Mouse (Mus musculus) embryonic facial prominence, embryonic 12.5 days (tissue): ENCODE data around the gene Nrg4. TPM values are rescaled to one million over a fixed set of nuclear protein-coding genes. Genes with fewer than 3 reads are reported as not detected.

Source experiments
- ATAC-seq: fragments of 200-750 bp; cut with Nextera tagmentation; 2 replicates; pipeline ENCODE4 v1.8.0; 2017; ENCODE audit not compliant: insufficient number of reproducible peaks, insufficient read depth, low FRiP score, low TSS enrichment
- H3K27ac ChIP-seq: fragments of 300-500 bp; sonication (generic); 2 replicates; pipeline ENCODE4 v1.5.1; 2016; ENCODE audit warnings: mild to moderate bottlenecking
- H3K27me3 ChIP-seq: fragments of 300-500 bp; sonication (generic); 2 replicates; pipeline ENCODE4 v1.6.1; 2016; ENCODE audit warnings: mild to moderate bottlenecking, moderate library complexity
- H3K36me3 ChIP-seq: fragments of 300-500 bp; sonication (generic); 2 replicates; pipeline ENCODE4 v1.6.1; 2016; ENCODE audit warnings: mild to moderate bottlenecking
- H3K4me1 ChIP-seq: fragments of 300-500 bp; sonication (generic); 2 replicates; pipeline ENCODE4 v1.6.1; 2016
- H3K4me2 ChIP-seq: fragments of 300-500 bp; sonication (generic); replicated peaks from 2 replicates; pipeline ENCODE4 v1.6.1; 2016; ENCODE audit warnings: mild to moderate bottlenecking, moderate library complexity
- H3K4me3 ChIP-seq: fragments of 300-500 bp; sonication (generic); 2 replicates; pipeline ENCODE4 v1.5.1; 2016; ENCODE audit warnings: mild to moderate bottlenecking
- H3K9ac ChIP-seq: fragments of 300-500 bp; sonication (generic); 2 replicates; pipeline ENCODE4 v1.6.1; 2016; ENCODE audit warnings: mild to moderate bottlenecking, moderate library complexity
- H3K9me3 ChIP-seq: fragments of 300-500 bp; sonication (generic); 2 replicates; pipeline ENCODE4 v1.6.1; 2016; ENCODE audit warnings: mild to moderate bottlenecking, moderate library complexity
- WGBS: fragments of 180-500 bp; shearing (Covaris S2); methylation state at CpG from one replicate; pipeline ENCODE4 v1.1.7; 2016; 5-methylcytosine and 5-hydroxymethylcytosine counted together
- polyA plus RNA-seq: library from polyadenylated mRNA; unstranded; fragments of >200 nt; fragmentation: Nextera tagmentation; extraction: Ambion mirVana; gene quantifications from 2 replicates; pipeline ENCODE4 v1.2.1, GENCODE M21; 2016

The Nrg4 gene
- polyA plus RNA-seq, 1 experiment from 2014 or later, result 2.1 TPM

GRCm38 (mm10) chr9:55199348-55199747 is 127.3 kb downstream of the Nrg4 start:
- no peak for ATAC-seq
- H3K9ac ChIP-seq, result no peak overlapping the region

DNA sequence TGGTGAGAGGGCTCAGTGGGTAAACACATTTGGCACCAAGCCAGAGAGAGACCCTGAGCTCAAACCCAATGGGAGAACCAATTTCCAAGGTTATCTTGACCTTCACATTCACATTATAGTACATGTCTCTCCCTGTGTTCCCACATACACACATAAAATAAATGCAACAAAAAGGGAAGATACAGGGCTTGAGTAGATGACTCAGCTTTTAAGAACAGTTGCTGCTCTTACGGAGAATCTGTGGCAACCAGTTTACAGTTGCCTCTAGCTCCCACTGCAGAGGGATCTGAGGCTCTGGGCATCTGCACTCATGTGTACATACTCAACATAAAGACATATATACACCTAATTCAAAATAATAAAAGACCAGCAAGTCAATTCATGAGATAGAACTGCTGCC is 128.4 kb downstream of the Nrg4 start:
- H3K4me3 ChIP-seq, result no peak overlapping the region
- no peaks in the 10 kb centered on the region for H3K9me3 ChIP-seq
- no peaks in the 10 kb centered on the region for H3K27me3 ChIP-seq
- H3K36me3 ChIP-seq, result 0 out of 2 replicates have a peak, but pooled peaks cover 7% of the 10 kb centered on the region
- H3K4me2 ChIP-seq, result no peak overlapping the region
- H3K27ac ChIP-seq, result no peak overlapping the region
- H3K4me1 ChIP-seq, result no peaks in the 10 kb centered on the region
- no peak for ATAC-seq
- no peak overlapping the region for H3K9ac ChIP-seq
- WGBS, result 91% methylated on average over 1 of the region's 1 CpGs

More at GRCm38 (mm10) chr9:55199348-55199747, 127.3 kb downstream of the Nrg4 start:
- Histone ChIP-seq H3K9me3 (no peaks in the 10 kb centered on the region), H3K27me3 (no peaks in the 10 kb centered on the region), H3K4me3 (no peak overlapping the region), H3K4me1 (no peaks in the 10 kb centered on the region), H3K36me3 (0 out of 2 replicates have a peak, but pooled peaks cover 3% of the 10 kb centered on the region), H3K27ac (no peak overlapping the region), H3K4me2 (no peak overlapping the region)
- 84% methylated on average over 2 of the region's 2 CpGs for WGBS

- no peak for ATAC-seq
- Histone ChIP-seq H3K4me2 (no peak overlapping the region), H3K27me3 (no peaks in the 10 kb centered on the region), H3K4me1 (no peaks in the 10 kb centered on the region), H3K9ac (no peak overlapping the region), H3K9me3 (no peaks in the 10 kb centered on the region), H3K4me3 (no peak overlapping the region), H3K36me3 (0 out of 2 replicates have a peak, but pooled peaks cover 15% of the 10 kb centered on the region), H3K27ac (no peak overlapping the region)
- 98% methylated on average over 3 of the region's 3 CpGs for WGBS
Observed at GRCm38 (mm10) chr9:55195876-55196275, 130.8 kb downstream of the Nrg4 start.

DNA sequence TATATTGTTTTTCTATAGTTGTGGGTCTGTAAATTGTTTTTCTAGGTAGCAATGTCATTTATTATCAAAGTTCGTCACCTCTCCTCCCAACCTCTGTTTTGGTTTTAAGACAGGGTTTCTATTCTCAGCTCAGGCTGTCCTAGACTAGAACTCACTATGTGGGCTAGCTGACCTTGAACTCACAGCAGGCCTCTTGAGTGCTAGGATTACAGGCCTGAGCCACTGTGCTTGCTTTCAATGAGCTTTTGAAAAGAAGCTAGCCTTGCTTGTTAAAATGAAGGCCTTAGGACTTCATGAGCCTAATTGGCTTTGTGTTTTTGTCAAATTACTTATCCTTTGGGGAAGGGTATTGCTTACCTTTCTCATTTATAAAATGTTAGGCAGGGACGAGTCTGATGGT is 152.4 kb downstream of the Nrg4 start:
- ATAC-seq, result no peak
- Histone ChIP-seq H3K27ac (no peak overlapping the region), H3K9ac (no peak overlapping the region), H3K36me3 (peaks cover 3% of the 10 kb centered on the region; the same call in 1 of the 2 replicates), H3K4me1 (no peaks in the 10 kb centered on the region), H3K27me3 (no peaks in the 10 kb centered on the region), H3K4me3 (no peak overlapping the region), H3K9me3 (no peaks in the 10 kb centered on the region), H3K4me2 (no peak overlapping the region)
- 71% methylated on average over 2 of the region's 2 CpGs for WGBS

DNA sequence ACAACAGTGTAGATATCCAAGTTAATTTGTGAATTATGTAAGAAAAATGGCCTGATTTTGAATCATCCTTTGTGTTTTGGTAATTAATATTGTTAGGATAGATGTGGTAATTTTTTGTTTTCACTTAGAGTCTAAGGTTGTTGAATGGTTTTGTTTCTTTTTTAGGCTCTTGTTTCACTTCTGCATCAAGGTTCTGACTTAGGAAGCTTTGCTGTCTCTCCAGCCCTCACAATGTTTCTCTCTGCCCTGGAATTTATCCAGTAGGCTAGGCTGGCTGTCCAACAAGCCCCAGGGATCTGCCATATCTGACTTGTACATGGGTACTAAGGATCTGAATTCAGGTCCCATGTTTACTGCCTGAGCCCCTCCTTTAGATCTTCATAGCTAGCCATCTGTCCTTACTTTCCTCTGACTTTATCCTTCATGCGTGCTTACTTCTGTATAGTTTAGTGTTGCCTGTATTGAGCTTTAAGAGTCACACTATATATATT is 154.4 kb downstream of the Nrg4 start:
- Histone ChIP-seq H3K27me3 (no peaks in the 10 kb centered on the region), H3K4me2 (no peak overlapping the region), H3K36me3 (peaks cover 3% of the 10 kb centered on the region; the same call in 1 of the 2 replicates), H3K9me3 (no peaks in the 10 kb centered on the region), H3K9ac (no peak overlapping the region), H3K4me1 (no peaks in the 10 kb centered on the region), H3K27ac (no peak overlapping the region), H3K4me3 (no peak overlapping the region)
- no peak for ATAC-seq
- WGBS, result 100% methylated on average over 1 of the region's 1 CpGs

DNA sequence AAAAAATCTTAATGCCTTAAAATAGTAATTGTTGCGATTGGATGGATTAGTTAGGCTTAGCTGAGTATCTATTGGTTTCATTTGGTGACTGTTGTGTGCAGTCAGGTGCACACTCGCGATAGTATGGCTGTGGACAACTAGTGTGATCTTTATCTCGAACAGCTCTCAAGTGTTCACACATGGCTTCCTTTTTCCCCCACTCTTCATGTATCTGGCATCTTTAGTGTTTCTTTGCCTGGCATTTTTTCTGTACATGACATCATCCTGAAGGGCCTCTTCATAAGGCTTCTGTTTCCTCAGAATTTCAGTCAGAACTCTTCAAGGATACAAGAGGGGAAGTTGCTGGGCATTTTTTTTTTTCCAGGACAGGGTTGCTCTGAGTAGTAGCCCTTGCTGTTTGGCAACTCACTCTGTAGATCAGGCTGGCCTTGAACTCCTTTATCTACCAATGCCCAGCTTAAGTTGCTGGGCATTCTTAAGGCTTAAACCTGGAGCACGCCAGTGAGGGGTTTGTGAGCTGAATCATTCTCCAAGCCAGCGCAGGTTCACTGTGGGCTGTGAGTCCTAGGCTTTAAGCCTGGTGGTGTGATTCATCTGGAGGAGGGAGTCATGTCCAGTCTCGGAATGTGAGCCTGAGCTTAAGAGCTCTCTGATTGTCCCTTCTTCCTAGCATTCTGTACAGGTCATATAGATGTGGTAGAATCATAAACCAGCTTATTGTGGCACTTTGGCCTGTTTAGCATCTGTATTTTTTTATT is 155.8 kb downstream of the Nrg4 start:
- Histone ChIP-seq H3K4me1 (no peaks in the 10 kb centered on the region), H3K9me3 (no peaks in the 10 kb centered on the region), H3K4me3 (no peak overlapping the region), H3K27me3 (no peaks in the 10 kb centered on the region), H3K36me3 (peaks cover 3% of the 10 kb centered on the region; the same call in 1 of the 2 replicates), H3K27ac (no peak overlapping the region), H3K4me2 (no peak overlapping the region), H3K9ac (no peak overlapping the region)
- 88% methylated on average over 7 of the region's 7 CpGs for WGBS
- no peak for ATAC-seq

Other genes with a start within 250 kb of the Nrg4 start
- 45.0 and 46.1 TPM in 2 replicates for gene Ube2q2, start 178.0 kb downstream of the Nrg4 start, polyA plus RNA-seq
- gene Fbxo22, start 117.9 kb downstream of the Nrg4 start, polyA plus RNA-seq, result 74.4 and 76.9 TPM in 2 replicates
- gene Tmem266, start 69 bp upstream of the Nrg4 start, polyA plus RNA-seq, result 0.87 and 0.91 TPM in 2 replicates
- gene Etfa, start 185.4 kb upstream of the Nrg4 start, polyA plus RNA-seq, result 171 and 174 TPM in 2 replicates
- 20.8 and 27.8 TPM in 2 replicates for gene Isl2, start 211.8 kb upstream of the Nrg4 start, polyA plus RNA-seq